Mouse (Mus musculus): Measurements from ENCODE around the gene Zfp444.

GRCm38 (mm10) chr7:6179013-6179412, 7.0 kb downstream of the Zfp444 start:
- TF ChIP-seq POLR2A (IDR thresholded peaks at IDR 0.05; ENCODE audit: low read depth, low read length) (no peak), CTCF (IDR thresholded peaks at IDR 0.05; ENCODE audit: extremely low read depth, insufficient read depth, insufficient read length, insufficient replicate concordance) (no peak)

Data from spleen, adult 2 months (tissue).